Mouse (Mus musculus) small intestine, adult 2 months (tissue): ENCODE data around the gene Spata18.

Experiments used
- CTCF ChIP-seq: fragments of 200-500 bp; IDR thresholded peaks from 2 replicates; pipeline ENCODE4 v1.5.1; 2012; ENCODE audit warnings: low read depth, mild to moderate bottlenecking, control low read depth, inconsistent platforms, low read length, moderate library complexity, mixed read lengths; ENCODE audit not compliant: insufficient replicate concordance, insufficient read length; ENCODE audit errors: extremely low read depth
- POLR2A ChIP-seq: fragments of 200-500 bp; IDR thresholded peaks from 2 replicates; pipeline ENCODE4 v1.6.1; 2012; ENCODE audit warnings: low read depth, mild to moderate bottlenecking, control low read depth, inconsistent platforms, low read length, moderate library complexity

GRCm38 (mm10) chr5:73604964-73605363 is 46.2 kb upstream of the Spata18 start:
- TF ChIP-seq CTCF (no peak), POLR2A (no peak)
